Mouse (Mus musculus) kidney, embryonic 14.5 days (tissue): ENCODE data around the gene Nrgn. TPM values are rescaled to one million over a fixed set of nuclear protein-coding genes. Genes with fewer than 3 reads are reported as not detected.
A peak's percentile ranks its signal among the peaks of the same experiment; 100 is the strongest.

Experiments used
- ATAC-seq: fragments of 200-750 bp; cut with Nextera tagmentation; 2 replicates; pipeline ENCODE4 v1.8.0; 2017; ENCODE audit warnings: moderate number of reproducible peaks, mild to moderate bottlenecking, moderate TSS enrichment, moderate library complexity; ENCODE audit not compliant: low FRiP score, low TSS enrichment
- H3K27ac ChIP-seq: fragments of 300-500 bp; sonication (generic); 2 replicates; pipeline ENCODE4 v1.5.1; 2014; ENCODE audit warnings: low read depth, mild to moderate bottlenecking, low read length, moderate library complexity, mixed read lengths
- H3K27me3 ChIP-seq: fragments of 300-500 bp; sonication (generic); 2 replicates; pipeline ENCODE4 v1.6.1; 2014; ENCODE audit warnings: mild to moderate bottlenecking, low read length; ENCODE audit not compliant: control insufficient read depth, insufficient read depth
- H3K36me3 ChIP-seq: fragments of 300-500 bp; sonication (generic); 2 replicates; pipeline ENCODE4 v1.6.1; 2014; ENCODE audit warnings: low read length, mixed read lengths; ENCODE audit not compliant: control insufficient read depth, insufficient read depth
- H3K4me1 ChIP-seq: fragments of 300-500 bp; sonication (generic); 2 replicates; pipeline ENCODE4 v1.6.1; 2014; ENCODE audit warnings: low read length, mixed read lengths; ENCODE audit not compliant: control insufficient read depth, insufficient read depth
- H3K4me2 ChIP-seq: fragments of 300-500 bp; sonication (generic); replicated peaks from 2 replicates; pipeline ENCODE4 v1.6.1; 2014; ENCODE audit warnings: low read depth, mild to moderate bottlenecking, low read length
- H3K4me3 ChIP-seq: fragments of 300-500 bp; sonication (generic); 2 replicates; pipeline ENCODE4 v1.5.1; 2014; ENCODE audit warnings: mild to moderate bottlenecking, low read length
- H3K9ac ChIP-seq: fragments of 300-500 bp; sonication (generic); 2 replicates; pipeline ENCODE4 v1.6.1; 2014; ENCODE audit warnings: low read depth, mild to moderate bottlenecking, low read length, moderate library complexity
- H3K9me3 ChIP-seq: fragments of 300-500 bp; sonication (generic); 2 replicates; pipeline ENCODE4 v1.6.1; 2016; ENCODE audit warnings: low read length; ENCODE audit not compliant: control insufficient read depth
- WGBS: fragments of 180-500 bp; shearing (Covaris S2); extraction: QIAGEN DNeasy Blood & Tissue Kit; methylation state at CpG from one replicate; pipeline ENCODE4 v1.1.7; 2014; 5-methylcytosine and 5-hydroxymethylcytosine counted together
- polyA plus RNA-seq: library from polyadenylated mRNA; unstranded; fragments of >200 nt; fragmentation: Nextera tagmentation; extraction: Ambion mirVana; gene quantifications from 2 replicates; pipeline ENCODE4 v1.2.1, GENCODE M21; 2014

Nrgn gene
- polyA plus RNA-seq, 1 experiment from 2014 or later: 3.4 TPM

DNA sequence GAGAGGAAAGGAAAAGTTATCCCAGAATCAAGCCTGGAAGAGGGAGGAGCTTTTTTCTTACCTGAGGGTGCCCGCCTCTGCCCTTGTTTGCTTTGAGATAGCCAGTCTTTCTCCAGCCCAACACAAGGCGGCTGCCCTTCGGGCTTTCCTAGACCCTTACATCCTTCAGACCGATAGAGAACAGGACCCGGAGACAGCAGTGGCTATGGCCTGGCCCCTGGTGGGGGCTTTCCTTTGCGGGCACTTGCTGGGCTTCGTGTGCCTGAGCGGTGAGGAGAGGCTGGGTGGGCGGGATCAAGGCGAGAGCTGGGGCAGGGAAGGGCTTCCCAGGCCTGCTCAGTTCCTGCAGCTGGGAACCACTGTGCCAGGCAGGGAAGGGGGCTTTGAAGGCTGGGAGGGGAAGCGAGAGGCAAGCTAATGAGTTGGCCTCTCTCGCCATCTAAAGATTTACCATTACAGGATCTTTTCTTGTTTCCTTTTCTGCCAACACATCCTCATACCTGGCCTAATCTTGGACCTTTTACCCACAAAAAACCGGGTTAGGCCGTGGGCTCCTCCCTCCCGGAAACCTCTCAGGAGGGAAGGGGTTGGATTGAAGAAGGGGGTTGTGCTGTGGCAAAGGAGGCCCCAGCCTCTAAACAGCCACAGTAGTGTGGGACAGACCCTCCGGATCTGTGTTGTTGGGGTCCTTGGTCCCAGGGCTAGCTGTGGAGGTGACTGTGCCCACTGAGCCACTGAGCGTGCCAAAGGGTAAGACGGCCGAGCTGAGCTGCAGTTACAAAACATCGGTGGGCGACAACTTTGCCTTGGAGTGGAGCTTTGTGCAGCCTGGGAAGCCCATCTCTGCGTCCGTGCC lies 13.3 kb downstream of the Nrgn start, which contains the start of gene Vsig2:
TSS of gene Vsig2 (plus strand) at position 86 of the 856 bp plus-strand sequence.
- Histone ChIP-seq H3K9ac (no peak within 1 kb of the TSS), H3K27me3 (0 out of 2 replicates have a peak, but pooled peaks cover 2% of the 10 kb centered on the region), H3K4me3 (no peak within 1 kb of the TSS), H3K27ac (no peak within 1 kb of the TSS), H3K36me3 (no peaks in the 10 kb centered on the region), H3K4me1 (0 out of 2 replicates have a peak, but pooled peaks cover 4% of the 10 kb centered on the region), H3K9me3 (no peaks in the 10 kb centered on the region), H3K4me2 (no peak within 1 kb of the TSS)
- ATAC-seq: peak; percentile 54; the same call in 1 of the 2 replicates
- 54% methylated on average over 23 of the region's 23 CpGs for WGBS

DNA sequence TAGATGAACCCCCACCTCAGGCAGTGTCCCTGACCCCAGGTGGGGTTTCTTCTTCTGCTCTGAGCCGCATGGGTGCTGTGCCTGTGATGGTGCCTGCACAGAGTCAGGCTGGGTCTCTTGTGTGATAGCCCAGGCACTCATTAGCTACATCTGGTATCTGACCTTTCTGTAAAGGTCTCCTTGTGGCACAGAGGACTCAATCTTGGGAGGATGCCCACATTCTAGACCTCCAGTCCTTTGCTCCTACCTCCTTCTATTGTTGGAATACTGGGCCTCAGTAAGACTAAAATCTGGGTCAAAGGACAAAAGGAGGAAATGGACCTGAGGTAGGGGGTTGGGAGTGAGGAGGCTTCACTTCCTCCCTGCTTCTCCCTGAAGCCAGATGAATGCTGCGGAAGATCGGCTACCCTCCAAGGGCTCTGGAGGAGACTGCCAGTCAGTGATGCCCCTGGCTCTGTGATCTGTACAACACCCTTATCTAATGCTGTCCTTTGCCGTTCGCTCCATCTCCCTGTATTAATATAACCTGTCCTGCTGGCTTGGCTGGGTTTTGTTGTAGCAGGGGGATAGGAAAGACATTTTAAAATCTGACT lies 14.9 kb downstream of the Nrgn start:
- Histone ChIP-seq H3K36me3 (no peaks in the 10 kb centered on the region), H3K27ac (no peak overlapping the region), H3K9ac (no peak overlapping the region), H3K4me1 (no peaks in the 10 kb centered on the region), H3K27me3 (no peaks in the 10 kb centered on the region), H3K4me2 (no peak overlapping the region), H3K9me3 (no peaks in the 10 kb centered on the region), H3K4me3 (no peak overlapping the region)
- WGBS: 65% methylated on average over 5 of the region's 5 CpGs
- ATAC-seq: no peak

DNA sequence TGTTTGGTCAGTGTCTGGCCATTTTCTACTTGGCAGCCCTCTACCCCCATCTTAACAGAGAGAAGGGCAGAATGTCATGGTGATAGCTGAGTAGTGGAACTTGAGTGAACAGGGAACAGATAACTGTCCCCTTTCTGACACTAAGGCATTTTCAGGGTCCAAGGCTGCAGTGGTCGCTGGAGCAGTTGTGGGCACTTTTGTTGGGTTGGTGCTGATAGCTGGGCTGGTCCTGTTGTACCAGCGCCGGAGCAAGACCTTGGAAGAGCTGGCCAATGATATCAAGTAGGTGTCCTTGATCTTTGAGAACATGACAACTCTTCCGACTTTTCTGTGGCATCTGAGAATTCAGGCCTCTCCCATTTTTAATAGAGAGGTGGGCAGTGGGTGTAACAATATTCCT lies 15.9 kb downstream of the Nrgn start:
- Histone ChIP-seq H3K9ac (no peak overlapping the region), H3K4me2 (no peak overlapping the region), H3K27me3 (peaks cover 4% of the 10 kb centered on the region), H3K4me3 (no peak overlapping the region), H3K9me3 (no peaks in the 10 kb centered on the region), H3K36me3 (no peaks in the 10 kb centered on the region), H3K27ac (no peak overlapping the region), H3K4me1 (no peaks in the 10 kb centered on the region)
- 74% methylated on average over 4 of the region's 4 CpGs for WGBS
- ATAC-seq: no peak

DNA sequence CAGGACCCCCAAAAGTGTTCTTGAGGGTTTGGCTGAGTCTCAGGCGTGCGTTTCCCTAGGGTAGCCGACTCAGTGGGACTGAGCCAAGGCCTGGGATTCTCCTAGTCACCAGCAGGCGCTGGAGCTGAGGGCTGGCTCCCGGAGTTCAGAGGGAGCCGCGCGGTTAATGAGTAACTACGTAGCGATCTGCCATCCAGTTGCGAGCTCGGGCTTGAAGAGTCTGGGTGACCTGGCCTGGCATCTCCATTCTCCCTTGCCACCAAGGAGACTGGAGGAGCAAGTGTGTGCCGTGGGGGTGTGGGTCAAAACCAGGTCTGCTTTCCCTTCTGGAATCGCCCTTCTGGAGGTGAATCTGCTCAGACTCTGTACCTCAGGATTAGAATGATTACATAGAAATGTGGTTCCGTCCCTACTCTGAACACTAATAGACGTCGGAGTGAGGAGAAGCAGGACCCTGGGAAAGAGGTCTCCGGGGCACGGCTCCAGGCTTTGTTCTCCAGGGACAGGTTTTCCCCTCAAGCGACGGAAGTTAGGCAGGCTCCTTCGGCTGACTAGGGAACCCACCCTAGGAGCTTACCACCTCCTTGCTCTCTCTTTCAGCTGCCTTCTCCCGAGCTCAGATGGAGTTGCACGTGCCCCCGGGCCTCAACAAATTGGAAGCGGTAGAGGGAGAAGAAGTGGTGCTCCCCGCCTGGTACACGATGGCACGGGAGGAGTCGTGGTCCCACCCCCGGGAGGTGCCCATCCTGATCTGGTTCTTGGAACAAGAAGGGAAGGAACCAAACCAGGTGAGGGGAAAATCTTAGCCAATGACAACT lies 21.6 kb downstream of the Nrgn start:
- H3K27me3 ChIP-seq: peaks cover 55% of the 10 kb centered on the region
- H3K27ac ChIP-seq: peak overlapping the region; percentile 66; the same call in 1 of the 2 replicates
- 1% methylated on average over 31 of the region's 31 CpGs for WGBS
- peak overlapping the region; percentile 65 for H3K4me2 ChIP-seq
- peaks cover 24% of the 10 kb centered on the region; the same call in 1 of the 2 replicates for H3K4me1 ChIP-seq
- H3K9ac ChIP-seq: peak overlapping the region; percentile 36
- no peaks in the 10 kb centered on the region for H3K36me3 ChIP-seq
- no peaks in the 10 kb centered on the region for H3K9me3 ChIP-seq
- H3K4me3 ChIP-seq: peak overlapping the region; percentile 38
- ATAC-seq: peak; percentile 81

DNA sequence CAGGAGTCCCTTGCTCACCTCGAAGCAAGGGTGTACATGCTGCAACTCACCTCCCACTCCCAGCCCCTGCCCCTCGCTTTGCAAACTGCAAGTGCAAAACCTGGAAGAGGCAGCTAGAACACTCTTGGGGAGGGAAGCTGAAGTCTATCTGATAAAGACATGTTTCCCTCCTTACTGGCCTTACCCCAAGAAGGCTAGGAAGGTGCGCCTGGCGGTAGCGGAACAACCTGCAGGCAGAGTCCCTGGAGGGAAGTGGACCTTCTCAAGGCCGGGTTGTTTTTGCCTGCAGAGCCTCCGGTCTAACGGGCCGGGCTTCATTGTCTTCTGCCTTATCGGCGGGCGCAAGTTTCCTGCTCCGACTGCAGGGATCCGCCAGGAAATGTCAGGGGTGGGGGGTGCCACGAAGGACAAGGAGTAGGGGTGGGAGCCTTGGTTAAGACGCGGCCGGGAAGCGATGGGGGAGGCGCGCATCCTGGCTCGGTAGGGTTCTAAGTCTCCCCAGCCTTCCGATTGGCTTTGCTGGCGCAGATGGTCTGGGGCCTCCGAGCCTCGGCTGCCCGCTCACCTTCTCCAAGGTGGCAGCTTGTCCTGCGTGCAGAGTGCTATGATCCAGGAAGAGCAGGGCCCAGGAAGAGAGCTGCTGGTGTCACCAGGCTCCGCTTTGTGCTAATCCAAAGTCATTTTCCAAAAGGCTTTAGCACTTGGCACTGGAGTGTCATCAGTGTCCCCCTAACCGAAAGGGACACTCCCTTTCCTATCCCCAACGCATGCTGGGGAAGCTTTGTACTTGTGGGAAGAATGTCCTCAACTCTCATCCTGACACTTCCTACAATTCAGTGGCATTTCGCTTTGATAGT lies 22.4 kb downstream of the Nrgn start:
- peaks cover 55% of the 10 kb centered on the region for H3K27me3 ChIP-seq
- peak overlapping the region; percentile 36; the same call in 1 of the 2 replicates for H3K9ac ChIP-seq
- ATAC-seq: peak; percentile 59
- H3K9me3 ChIP-seq: no peaks in the 10 kb centered on the region
- under 1% methylated on average over 32 of the region's 32 CpGs for WGBS
- H3K27ac ChIP-seq: peak overlapping the region; percentile 66
- H3K4me1 ChIP-seq: peaks cover 24% of the 10 kb centered on the region; the same call in 1 of the 2 replicates
- H3K36me3 ChIP-seq: no peaks in the 10 kb centered on the region
- H3K4me3 ChIP-seq: peak overlapping the region; percentile 38
- H3K4me2 ChIP-seq: peak overlapping the region; percentile 65

DNA sequence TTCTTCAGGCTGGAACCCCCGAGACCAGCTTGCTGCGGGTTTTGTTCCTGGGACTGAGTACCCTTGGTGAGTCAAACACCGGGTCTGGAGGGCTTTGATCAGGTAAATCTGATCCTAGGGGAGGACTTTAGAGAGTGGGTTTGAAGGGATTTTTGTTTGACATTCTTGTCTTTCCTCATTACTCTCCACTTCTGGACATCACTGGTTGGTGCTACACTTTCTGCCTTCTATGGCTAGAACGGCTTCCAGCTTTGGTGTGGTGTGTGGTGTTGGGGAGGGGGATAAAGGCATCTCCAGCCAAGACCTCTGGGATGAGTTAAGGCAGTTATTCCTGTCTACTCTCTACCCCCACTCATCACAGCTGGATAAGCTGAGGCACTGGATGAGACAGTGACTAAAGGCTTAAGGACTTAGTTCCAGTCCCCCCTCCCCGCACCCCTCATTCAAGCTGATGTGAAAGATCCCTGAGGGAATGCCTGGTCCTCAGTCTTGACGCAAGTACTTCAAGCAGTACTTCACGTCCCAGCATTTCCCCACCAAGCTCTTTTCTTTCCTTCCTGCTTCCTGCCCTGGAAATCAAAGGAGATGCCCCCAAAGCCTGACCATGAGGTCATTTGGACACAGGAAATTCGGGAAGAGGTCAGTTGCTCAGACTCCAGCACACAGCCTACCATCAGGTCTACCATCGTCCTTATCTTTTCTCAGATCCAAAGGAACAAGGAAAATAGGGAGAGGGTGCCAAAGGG lies 24.3 kb downstream of the Nrgn start:
- WGBS: 23% methylated on average over 9 of the region's 9 CpGs
- H3K27me3 ChIP-seq: peaks cover 55% of the 10 kb centered on the region
- H3K9ac ChIP-seq: peak overlapping the region; percentile 42; the same call in 1 of the 2 replicates
- no peaks in the 10 kb centered on the region for H3K9me3 ChIP-seq
- H3K4me2 ChIP-seq: peak overlapping the region; percentile 39
- peaks cover 24% of the 10 kb centered on the region; the same call in 1 of the 2 replicates for H3K4me1 ChIP-seq
- peaks cover 4% of the 10 kb centered on the region; the same call in 1 of the 2 replicates for H3K36me3 ChIP-seq
- H3K4me3 ChIP-seq: peak overlapping the region; percentile 38
- ATAC-seq: no peak
- H3K27ac ChIP-seq: peak overlapping the region; percentile 65; the same call in 1 of the 2 replicates

DNA sequence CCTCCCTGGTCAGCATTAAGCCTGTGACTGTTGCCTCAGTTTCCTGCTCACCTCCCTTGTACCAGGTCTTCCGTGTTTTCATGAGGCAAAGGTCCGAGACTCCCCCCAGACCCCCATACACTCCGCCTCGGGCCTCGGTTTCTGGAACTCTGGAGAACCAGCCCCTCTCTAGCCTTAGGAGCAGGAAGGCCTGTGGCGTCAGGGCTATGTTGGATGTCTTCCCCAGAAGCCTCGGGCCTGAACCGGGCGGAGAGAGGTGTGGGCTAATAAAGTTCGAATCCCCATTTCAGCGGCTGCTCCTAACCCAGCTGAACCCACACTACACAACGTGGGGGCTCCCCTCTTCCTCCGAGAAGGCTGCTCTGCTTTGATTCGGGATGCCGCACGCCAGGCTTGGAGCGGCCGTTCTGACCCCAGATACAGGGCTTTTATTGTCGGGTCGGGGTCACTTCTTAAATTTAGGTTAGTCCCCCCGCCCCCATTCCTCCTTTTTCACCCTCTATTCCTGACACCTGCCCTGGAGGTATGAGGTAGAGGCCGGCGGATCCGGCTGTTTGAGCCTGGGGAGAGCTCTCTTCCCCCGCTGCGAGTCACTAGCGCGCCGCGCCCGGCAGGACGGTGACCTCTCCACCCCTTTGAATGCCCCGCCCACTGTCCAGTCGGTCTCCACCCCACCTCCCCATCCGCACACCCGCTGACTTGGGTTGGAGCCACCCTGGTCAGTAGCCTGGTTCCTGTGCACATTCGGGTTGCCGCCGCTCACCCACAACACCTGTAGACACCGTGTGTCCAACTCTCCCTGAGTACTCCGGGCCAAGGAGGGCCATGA lies 25.1 kb downstream of the Nrgn start, which contains the start of gene Esam:
TSS of gene Esam (plus strand) at position 683 of the 829 bp plus-strand sequence.
- Histone ChIP-seq H3K27me3 (peaks cover 55% of the 10 kb centered on the region), H3K4me1 (peaks cover 24% of the 10 kb centered on the region; the same call in 1 of the 2 replicates), H3K9ac (peak within 1 kb of the TSS; percentile 42; the same call in 1 of the 2 replicates), H3K4me3 (peak within 1 kb of the TSS; percentile 38), H3K9me3 (no peaks in the 10 kb centered on the region), H3K27ac (peak within 1 kb of the TSS; percentile 65; the same call in 1 of the 2 replicates), H3K36me3 (peaks cover 11% of the 10 kb centered on the region; the same call in 1 of the 2 replicates), H3K4me2 (peak within 1 kb of the TSS; percentile 65)
- ATAC-seq: peak; percentile 24
- WGBS: 2% methylated on average over 41 of the region's 41 CpGs
